Mouse (Mus musculus) lung, adult 2 months (tissue): Measurements from ENCODE around the gene Soga1.

Experiments
- CTCF ChIP-seq: fragments of 200-500 bp; IDR thresholded peaks from 2 replicates; pipeline ENCODE4 v1.5.1; 2011; ENCODE audit warnings: mild to moderate bottlenecking, low read length, control low read depth; ENCODE audit not compliant: insufficient read depth
- POLR2A ChIP-seq: fragments of 200-500 bp; IDR thresholded peaks from 2 replicates; pipeline ENCODE4 v1.6.1; 2011; ENCODE audit warnings: low read depth, mild to moderate bottlenecking, control low read depth, low read length, borderline replicate concordance; ENCODE audit errors: extremely low read depth

GRCm38 (mm10) chr2:157043556-157043955 lies 35.5 kb downstream of the Soga1 start:
- TF ChIP-seq CTCF (no peak), POLR2A (no peak)
